Mouse (Mus musculus): ENCODE results near the gene Akr1c18. TPM values are rescaled to one million over a fixed set of nuclear protein-coding genes. Genes with fewer than 3 reads are reported as not detected.

Akr1c18 gene
- total RNA-seq, 2 experiments from 2014 or later: not detected

DNA sequence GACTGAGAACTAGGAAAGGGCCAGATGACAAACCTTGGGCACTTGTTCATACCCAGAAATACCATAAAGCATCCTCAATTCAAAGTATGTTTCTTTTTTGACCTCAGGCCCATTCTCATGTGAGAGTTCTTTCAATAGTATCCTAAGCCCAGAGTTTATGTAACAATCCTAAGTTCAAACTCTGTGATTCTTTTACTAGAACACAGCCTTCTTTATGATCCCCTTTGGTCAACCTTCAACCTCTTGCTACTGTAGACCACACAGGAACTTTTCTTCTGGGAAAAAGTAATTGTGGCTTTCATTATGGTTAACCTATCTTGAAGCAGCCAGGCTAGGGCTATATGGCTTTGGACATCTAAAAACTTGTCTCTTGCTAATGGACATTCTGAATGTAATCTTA is 48.8 kb downstream of the Akr1c18 start:
- no peak for DNase-seq

Other genes with a start within 250 kb of the Akr1c18 start
- 10 to 100 TPM; 41.3 to 41.4 TPM for gene Net1, start 232.4 kb downstream of the Akr1c18 start, total RNA-seq (2021)
- gene Tubal3, start 232.4 kb downstream of the Akr1c18 start, total RNA-seq (2021): not detected
- gene Ucn3, start 205.3 kb downstream of the Akr1c18 start, total RNA-seq (2021): not detected
- gene Akr1c14, start 101.6 kb downstream of the Akr1c18 start, total RNA-seq (2021): 1 to 10 TPM; 5.4 to 5.6 TPM
- gene Akr1c13, start 40.5 kb upstream of the Akr1c18 start, total RNA-seq (2021): 1 to 10 TPM; 1.5 to 1.8 TPM
- 1 to 10 TPM; 1.2 to 1.5 TPM for gene Akr1c19, start 78.0 kb upstream of the Akr1c18 start, total RNA-seq (2021)
- not detected for gene Akr1c12, start 128.8 kb upstream of the Akr1c18 start, total RNA-seq (2021)

Measured in heart, postnatal 4 days (tissue).